Mouse (Mus musculus) activated CD4-positive, CD25-positive, alpha-beta regulatory T cell, adult 4 months (primary cell): ENCODE results near the gene Cacna2d1. TPM values are rescaled to one million over a fixed set of nuclear protein-coding genes. Genes with fewer than 3 reads are reported as not detected.

Experiments used
- ATAC-seq: one replicate; pipeline ENCODE4 v1.8.0; 2017
- polyA plus RNA-seq, 2 experiments: library from polyadenylated mRNA; unstranded; fragments of 100-300 nt; shearing (Covaris generic); gene quantifications; one replicate each; pipeline ENCODE4 v1.2.1; 2017

Gene Cacna2d1
- polyA plus RNA-seq, 2 experiments from 2014 or later: 0.25 TPM; not detected in 1

DNA sequence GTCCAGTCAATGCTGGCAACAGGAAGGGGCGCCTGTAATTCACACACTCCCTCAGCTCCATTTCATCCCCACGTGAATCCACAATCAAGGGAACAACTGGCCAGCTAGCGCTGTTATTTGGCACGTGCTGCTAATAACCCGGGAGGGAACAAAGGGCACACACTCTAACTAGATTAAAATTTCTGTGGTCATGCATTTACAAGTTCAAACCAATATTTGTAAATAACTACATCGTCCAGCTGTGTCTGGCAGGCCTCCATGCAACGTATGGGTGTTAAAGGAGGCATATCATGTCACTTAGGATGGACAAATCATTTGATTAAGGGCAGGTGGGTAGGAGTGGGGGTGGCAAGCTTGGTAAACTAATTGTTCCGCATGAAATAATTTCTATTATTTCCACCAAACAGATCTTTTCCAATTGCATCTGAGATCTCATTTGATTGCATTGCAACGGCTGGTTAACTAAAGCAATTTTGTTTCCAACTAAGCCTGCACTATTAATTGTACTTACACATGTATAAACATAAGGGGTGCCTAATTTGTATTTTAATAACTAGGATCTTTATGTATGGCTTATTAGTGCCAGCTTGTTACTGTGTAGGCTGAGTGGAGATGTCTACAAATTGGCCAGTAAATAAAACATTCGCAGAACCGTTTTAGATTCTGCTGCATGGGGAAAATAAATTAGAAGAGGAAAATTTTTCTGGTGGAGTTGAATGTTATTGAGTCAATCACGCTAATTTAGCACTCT is 231.8 kb downstream of the Cacna2d1 start:
- no peak for ATAC-seq

DNA sequence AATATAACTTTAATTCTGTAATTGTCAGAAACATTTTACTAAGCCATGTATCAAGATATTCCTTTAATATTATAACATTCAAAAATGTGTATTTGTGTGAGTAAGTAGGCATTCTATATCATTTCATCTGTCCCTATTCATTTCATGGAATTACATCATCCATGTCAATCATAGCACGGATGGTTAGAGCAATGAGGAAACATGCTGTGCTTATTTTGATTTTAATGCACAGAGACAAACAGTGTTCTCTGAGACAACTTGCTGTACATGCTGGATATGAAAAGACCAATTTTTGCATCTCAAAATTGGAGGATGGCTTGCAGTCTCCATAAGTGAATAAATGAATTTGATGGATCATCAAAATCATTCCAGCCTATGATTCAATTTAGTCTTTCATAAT is 232.4 kb downstream of the Cacna2d1 start:
- no peak for ATAC-seq

DNA sequence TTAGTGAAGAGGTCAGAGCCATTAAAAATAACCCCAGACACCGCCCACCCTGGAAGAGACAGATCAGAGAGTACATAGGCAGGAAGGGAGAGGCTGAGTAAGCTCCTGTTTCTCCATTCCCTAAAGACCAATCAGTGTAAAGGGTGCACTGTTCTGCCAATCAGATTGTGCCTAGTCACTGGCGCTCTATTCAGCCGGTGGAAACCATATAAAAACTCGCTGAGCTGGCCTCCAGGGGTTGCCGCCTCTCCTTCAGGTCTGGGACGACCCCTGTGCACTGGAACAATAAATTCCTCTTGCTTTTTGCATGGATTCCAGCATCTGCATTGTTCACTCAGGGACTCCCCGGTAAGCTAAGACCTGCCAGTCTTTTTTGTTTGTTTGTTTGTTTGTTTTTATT is 246.6 kb downstream of the Cacna2d1 start:
- no peak for ATAC-seq

DNA sequence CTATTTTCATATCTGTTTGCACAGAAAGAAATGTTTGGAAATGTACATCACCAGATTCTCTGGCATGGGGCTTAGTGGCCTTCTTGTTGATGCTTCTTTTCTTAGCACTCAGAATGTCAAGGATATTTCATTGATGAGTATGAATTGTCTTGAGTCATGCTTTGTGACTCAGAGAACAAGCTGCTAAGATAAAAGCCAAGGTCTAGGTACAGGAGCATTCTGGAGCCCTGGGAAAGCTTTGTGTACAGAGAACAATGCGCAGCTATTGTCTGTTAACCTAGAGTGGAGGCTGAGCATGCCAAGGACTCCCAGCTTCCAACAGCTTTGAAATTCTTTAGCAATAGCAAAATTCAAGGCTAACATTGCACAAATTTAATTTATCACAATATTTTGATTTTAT is 249.6 kb downstream of the Cacna2d1 start:
- no peak for ATAC-seq

DNA sequence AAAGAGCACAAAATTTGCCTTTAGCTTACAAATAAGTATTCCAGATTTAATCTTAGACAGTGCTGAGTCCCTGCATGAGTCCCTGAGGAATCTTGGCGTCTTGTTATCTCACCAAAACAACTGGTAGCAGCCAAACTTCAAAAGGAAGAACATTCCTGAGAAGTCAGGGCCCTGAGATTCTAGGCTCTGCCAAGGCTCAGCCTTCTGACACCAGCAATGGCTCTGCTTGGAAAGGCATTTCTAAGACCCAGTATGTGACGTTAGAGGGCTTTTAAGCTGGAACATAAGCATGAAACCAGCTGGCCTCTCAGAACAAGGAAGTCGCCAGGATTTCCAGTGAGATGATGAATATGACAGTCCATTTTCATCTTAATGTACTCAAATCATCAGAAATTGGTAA is 253.4 kb downstream of the Cacna2d1 start:
- no peak for ATAC-seq

DNA sequence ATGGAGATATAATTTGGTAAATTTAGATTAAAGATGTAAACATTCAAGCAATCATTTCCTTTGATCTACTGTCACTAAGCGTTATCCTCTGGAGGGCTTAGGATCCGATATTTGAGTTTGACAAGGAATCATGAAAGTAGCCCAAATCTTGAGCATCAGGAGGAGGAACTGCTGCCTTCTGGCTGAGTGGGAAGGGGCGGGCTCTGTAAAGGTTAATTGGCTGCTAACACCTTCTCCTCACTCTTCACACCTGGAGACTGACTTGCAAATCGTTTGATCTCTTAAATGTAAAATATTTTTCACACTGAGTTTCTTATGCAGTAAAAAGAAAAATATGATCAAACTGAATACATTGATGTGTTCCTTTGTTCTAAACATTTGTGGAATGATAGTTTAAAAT is 255.4 kb downstream of the Cacna2d1 start:
- ATAC-seq: no peak

DNA sequence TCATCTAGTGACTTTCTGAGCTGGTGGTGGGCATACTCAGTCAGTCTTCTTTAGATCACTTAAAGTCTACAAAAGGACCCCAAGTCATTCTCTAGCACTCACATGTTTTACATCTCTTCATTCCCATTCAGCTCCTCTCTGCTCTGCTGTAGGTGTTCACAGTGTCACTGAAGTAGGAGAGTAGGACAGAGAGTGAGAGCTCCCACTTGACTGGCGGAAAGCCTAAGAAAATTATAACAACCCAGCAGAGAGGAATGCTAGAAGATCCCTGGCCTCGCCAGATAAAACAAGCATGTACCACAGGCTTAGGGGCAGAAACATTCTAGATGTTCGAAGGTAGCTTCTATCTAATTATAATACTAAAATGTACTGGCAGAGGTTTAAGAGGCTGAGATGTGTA is 256.7 kb downstream of the Cacna2d1 start:
- no peak for ATAC-seq

DNA sequence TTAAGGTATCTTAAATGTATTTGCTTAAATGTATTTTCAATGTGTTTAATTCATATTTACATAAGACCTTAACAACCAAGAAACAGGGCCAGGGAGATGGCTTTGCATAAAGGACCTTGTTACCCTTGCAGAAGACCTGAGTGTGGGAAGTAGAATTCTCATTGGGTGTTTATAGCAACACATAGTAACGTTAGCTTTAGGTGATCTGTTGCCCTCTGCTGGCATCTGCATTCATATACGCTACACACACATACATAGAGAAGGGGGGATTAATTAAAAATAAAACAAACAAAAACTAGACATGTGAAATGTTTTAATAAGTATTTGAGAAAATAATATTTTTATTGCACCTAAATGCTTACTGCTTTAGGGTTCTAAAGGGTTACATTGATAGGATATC is 265.3 kb downstream of the Cacna2d1 start:
- ATAC-seq: no peak

DNA sequence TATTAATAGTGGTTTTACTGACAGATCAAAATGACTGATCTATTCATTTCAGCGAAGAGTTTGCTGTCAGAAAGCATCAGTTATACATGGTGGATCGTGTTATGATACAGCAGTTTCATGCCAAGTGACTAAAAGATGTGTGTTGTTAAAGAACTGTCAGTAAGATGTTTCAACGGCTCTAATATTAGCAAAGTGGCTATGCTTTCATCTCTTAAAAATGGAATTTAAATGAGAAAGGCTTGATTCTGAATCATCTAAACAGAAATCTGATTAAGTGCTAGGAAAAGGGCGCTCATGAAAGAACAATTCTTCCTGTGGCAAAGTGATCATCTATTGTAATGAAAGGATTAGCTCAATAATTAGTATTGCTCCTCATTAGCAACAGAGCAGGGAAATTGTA is 287.5 kb downstream of the Cacna2d1 start:
- ATAC-seq: no peak

DNA sequence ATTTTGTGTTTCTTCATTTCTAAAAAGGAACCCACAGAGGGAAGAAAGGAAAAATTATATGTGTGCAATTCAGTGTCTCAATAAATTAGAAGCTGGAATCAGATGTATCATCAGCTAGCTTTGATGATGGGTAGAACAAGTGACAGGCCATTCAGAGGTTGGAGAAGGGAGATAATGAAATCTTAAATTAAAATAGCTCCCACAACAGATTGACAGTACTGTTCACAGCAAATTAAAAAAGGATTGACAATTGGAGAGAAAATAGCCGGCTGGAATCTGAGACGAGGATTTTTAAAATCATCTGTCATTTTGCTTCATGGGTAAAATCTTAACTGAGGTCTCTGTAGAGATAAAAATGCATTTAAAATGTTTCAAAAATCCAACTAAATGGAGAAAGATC is 290.9 kb downstream of the Cacna2d1 start:
- ATAC-seq: no peak

DNA sequence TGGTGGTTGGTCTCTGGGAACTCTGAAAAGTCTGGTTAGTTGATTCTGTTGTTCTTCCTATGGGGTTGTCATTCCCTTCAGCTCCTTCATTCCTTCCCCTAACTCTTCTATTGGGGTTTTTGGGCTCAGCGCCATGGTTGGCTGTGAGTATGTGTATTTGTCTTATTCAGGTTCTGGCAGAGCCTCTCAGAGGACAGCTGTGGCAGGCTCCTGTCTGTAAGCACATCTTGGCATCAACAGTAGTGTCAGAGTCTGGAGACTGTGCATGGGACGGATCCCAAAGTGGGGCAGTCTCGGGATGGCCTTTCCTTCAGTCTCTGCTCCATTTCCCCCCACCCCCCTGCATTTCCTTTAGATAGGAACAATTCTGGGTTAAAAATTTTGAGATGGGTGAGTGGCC is 294.9 kb downstream of the Cacna2d1 start:
- no peak for ATAC-seq

DNA sequence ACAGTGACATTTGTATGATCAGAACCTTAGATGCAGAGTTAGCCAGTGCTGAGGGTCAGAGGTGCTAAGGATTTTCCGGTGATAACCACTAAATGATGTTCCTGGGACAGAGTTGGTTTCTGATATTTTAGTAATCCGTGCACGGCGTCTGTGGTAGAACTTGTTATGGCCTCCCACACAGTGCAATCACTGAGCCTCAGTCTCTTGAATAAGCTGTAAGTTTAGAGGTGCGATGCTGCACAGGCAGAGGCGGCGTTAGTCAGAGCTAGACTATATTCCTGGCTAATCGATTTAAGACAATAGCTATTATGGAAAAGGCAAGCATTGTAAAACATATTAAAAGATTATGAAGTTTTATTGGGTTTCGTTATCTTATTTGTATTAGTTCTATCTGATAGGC is 297.0 kb downstream of the Cacna2d1 start:
- ATAC-seq: no peak

DNA sequence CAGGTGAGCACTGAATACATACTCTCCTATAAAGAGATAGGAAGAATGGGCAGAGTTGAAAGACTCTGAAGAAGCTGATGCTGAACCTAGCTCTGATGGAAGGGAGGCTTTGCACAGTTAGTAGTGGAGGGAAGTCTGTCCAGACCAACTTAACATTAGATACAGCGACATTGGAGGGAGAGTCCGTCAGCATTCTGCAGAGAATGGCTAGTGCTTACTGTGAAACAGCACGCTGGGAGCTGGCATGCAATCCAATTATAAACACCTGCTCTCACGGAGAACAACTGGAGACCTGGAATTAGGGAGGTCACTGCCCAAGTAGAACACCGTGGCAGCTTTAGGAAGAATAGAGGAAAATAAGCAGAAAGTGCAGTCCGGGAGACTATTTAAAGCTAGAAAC is 300.4 kb downstream of the Cacna2d1 start:
- no peak for ATAC-seq

DNA sequence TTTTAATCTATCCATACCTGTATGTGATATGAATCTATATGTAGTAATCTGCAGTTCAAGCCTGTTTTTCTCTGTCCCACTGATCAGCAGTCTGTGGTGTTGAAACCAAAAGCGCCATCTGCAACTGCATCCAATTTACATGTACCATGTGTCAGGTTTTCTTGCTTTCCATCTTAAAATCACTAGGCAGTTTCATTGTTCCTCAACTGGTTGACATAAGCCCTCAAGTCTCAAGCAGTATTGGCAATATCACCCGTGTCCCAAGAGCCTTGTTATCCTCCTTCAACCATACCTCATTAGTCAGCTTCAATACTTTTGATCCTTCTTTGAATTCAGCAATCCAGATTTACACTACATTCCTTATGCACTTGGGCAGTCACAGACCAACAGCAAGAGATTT is 301.4 kb downstream of the Cacna2d1 start:
- no peak for ATAC-seq

DNA sequence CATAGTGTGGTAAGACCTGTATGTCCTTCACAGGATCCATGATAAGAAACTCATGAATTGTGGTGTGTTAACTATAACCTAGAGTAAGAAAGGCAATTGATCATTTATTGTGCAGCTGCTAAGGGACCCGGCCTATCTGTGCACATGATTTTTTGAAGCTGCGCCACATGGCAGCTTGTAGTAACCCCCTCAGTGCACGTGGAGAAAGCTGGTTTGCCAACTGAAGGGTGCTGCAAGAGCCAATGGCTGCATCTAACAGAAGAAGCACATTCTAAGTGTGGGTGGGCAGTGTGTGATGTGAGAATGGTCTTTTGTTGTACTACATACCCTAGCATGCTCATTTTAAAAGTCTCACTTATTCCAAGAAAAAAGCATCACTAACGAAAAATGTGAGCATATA is 302.1 kb downstream of the Cacna2d1 start:
- no peak for ATAC-seq

DNA sequence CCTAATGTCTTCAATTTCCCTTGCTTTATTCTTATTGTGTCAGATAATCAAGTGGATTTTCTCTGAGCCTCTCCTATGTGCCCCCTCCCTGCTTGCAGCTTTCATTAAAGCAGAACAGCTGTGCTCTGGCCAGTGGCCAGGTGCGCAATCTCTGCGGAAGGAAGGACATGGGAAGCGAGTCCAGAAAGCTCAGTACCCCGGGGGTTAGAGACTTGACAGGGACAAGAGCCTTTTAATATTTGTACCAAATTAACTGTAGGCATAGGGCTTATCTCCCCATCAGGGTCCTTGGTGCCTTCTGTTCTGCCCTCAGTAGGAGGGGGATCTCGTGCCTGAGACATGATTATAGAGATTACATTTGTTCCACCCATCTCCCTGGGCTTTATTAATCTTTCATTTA is 303.5 kb downstream of the Cacna2d1 start:
- no peak for ATAC-seq

DNA sequence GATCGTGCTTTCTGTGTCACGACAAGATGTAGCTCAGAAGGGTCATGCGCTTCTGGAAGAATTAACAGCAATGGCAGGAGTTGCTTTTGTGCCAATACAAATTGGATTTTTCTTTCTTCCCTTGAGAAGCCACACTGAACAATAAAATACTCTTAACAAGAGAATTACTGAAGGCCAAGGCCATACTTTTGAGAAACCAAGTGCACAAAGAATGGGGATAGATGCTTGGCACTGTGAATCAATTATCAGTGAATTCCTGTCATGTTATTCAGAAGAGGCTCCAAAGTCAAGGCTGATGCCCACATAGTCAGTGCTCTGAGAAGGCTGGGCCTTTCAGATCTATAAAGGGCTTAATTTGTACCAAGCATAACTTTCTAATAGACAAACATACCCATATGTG is 305.8 kb downstream of the Cacna2d1 start:
- ATAC-seq: no peak

DNA sequence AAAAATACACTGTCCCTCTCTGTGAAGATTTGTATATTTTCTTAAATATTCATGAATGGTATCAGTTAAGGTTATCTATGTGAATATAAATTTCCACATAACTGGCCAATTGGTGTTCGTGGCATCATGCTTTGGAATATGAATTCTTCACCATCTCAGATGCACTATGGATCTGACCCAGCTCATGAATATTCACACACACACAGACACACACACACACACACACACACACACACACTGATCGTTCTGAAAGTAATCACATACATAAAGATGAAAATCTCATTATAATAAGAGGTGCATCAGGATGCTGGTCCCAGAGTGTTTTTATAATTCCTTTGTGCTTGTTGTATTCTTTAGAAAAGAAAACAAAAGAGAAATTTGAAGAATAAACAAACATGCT is 309.1 kb downstream of the Cacna2d1 start:
- ATAC-seq: no peak

DNA sequence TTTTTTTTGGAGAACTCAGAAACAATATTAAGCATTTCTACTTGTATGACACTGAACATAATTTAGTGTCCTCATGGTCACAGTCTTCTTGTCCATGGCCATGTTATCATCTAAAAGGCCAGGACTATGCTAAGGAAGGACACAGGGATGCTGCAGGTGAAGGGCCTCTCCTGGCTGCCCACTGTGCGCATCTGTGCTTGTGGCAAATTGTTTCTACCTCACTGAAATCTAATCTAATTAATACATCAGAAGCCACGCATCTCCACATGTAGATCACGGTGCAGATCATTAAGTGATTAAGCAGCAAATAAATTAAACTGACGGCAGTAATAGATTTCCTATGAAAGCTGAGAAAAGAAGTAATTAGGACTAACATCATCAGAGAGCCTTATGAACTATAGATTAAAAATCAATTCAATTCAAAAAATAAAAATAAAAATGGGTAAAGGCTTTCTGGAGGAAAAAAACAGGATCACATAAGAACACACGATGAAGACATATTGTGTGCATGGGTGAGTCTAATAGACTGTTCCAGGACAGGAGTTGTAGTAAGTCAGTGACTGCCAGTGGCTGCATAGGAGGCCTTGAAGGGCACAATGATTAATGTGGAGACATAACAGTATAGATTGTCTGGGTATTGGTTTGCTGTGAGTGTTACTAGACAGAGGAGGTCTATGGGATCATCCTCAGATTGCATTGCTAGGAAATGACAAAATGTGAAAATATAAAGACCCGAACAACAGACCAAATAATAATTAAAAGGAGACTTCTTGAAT is 318.4 kb downstream of the Cacna2d1 start:
- no peak for ATAC-seq

DNA sequence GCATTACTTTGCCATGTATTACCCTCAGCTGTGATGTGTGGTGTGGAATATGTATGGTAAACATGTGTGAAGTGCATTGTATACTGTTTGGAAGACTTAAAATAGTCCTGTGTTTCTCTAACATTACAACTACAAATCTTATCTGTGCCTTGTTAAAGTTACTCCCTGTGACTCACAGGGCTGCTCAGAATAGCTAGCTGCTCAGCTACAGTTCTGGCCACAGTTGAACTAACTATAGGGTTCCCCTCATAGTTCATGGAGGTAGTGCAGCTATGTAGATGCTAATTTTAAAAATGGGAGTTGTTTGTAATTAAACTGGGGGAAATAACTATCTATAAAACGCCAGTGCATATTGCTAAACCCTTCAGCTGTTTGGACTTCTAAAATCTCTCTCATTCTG is 319.3 kb downstream of the Cacna2d1 start:
- no peak for ATAC-seq

DNA sequence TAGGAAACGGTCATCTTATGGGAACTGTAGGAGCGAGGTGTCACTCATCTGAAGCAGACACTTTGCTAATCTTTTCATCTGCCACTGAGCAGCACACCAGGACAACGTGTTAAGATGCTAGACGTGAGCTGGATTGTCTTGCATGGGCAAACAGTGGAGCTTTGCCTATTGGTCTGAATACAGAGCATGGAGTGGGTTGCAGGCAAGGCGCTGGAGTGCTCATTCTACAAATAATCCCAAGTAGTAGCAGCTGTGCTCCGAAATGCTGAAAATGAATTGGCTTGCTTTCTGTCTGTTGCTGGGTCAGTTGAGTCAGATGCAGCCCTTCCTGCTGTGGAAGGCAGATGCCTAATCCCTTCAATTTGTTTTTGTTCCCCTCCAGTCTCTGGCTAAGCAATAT is 330.9 kb downstream of the Cacna2d1 start:
- no peak for ATAC-seq

DNA sequence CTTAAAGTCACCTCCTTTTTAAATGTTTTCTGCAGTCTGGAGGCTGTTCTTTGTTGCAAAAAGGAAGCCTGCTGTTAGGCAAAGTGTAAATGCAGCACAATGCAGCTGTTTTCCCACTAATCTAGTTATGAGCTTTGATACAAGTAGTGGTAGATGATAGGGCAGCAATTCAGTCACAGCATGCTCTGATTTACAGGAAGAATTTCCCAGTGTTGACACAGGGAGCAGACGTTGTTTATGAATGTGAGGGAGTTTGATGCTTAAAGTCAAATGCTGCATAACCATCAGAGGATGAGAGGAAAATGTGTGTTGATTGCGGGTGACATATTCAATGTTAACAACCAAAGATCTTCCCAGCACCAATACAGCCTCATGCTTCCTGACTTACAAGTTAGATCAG is 342.6 kb downstream of the Cacna2d1 start:
- no peak for ATAC-seq

DNA sequence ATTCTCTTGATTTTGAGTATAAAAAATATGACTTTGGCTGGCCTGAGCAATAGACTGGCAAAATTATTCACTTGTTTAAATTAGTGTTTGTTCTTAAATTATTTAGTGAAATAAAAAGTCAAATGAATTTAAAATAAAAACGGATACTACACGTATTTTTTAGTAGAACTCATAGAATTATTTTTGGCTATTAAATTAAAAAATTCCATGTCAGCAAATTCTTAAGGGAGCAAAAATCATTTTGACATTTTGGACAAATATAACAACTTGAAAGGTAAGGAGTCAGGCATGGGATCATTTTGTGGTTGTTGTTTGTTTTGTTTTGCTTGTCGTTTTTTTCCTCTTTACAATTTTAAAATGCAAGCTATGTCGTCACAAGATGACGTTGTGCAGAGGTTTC is 346.7 kb downstream of the Cacna2d1 start:
- ATAC-seq: no peak

DNA sequence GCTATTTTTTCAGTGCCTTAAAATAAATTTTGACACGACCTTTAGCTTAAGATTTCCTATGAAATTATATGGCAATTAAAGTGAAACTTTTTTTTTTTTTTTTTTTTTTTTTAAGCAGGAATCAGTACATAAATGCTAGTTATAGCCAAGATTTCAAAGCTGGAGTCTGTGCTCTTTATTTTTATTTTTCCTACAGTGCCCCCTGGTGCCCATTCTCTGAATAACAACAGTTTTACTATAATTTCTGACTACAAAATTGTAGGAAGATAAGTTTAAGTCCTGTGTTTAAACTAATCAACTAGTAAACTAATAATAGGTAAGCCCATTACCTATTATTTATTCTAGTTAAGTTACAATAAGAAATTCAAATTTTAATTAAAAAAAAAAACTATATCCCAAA is 358.7 kb downstream of the Cacna2d1 start:
- peak; percentile 32 for ATAC-seq

DNA sequence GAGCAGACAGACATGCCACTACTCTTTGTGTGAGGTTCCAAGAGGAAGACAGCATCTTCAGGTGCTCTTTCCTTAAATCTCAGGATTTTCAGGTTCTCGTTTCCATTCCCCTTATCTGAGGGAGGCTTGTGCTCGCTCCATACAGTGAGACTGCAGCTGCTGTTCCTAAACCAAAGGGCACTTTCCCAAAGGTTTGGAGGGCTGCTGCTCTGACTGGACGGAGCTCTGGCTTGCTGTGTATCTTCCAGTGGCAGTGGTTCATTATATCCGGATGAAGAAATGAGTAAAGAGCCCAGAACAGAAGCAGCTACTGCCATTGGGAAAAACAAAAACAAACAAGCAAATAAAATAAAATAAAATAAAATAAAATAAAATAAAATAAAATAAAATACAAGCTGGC is 359.3 kb downstream of the Cacna2d1 start:
- ATAC-seq: no peak
